Mouse (Mus musculus) liver, postnatal 0 days (tissue): ENCODE measurements around the gene Thsd7b. TPM values are rescaled to one million over a fixed set of nuclear protein-coding genes. Genes with fewer than 3 reads are reported as not detected.

Experiments used
- ATAC-seq: fragments of 200-750 bp; cut with Nextera tagmentation; 2 replicates; pipeline ENCODE4 v1.8.0; 2017; ENCODE audit warnings: mild to moderate bottlenecking, moderate library complexity
- DNase-seq: peaks from one replicate; pipeline ENCODE4 v3.0.0-alpha.2; 2016
- H3K27ac ChIP-seq: fragments of 300-500 bp; sonication (generic); 2 replicates; pipeline ENCODE4 v1.5.1; 2014; ENCODE audit warnings: antibody characterized with exemption, moderate library complexity, mild to moderate bottlenecking, low read depth
- H3K27me3 ChIP-seq: fragments of 300-500 bp; sonication (generic); 2 replicates; pipeline ENCODE4 v1.6.1; 2014; ENCODE audit warnings: low read length, control low read depth, mixed read lengths; ENCODE audit not compliant: insufficient read depth
- H3K36me3 ChIP-seq: fragments of 300-500 bp; sonication (generic); replicated peaks from 2 replicates; pipeline ENCODE4 v1.6.1; 2014; ENCODE audit warnings: mild to moderate bottlenecking, control low read depth, low read length, moderate library complexity, mixed read lengths; ENCODE audit not compliant: insufficient read depth
- H3K4me1 ChIP-seq: fragments of 300-500 bp; sonication (generic); 2 replicates; pipeline ENCODE4 v1.6.1; 2014; ENCODE audit warnings: antibody characterized with exemption, mild to moderate bottlenecking, control low read depth; ENCODE audit not compliant: insufficient read depth
- H3K4me2 ChIP-seq: fragments of 300-500 bp; sonication (generic); 2 replicates; pipeline ENCODE4 v1.6.1; 2014; ENCODE audit warnings: low read depth, mild to moderate bottlenecking, low read length, moderate library complexity, mixed read lengths
- H3K4me3 ChIP-seq: fragments of 300-500 bp; sonication (generic); 2 replicates; pipeline ENCODE4 v1.5.1; 2014; ENCODE audit warnings: low read depth, low read length
- H3K9ac ChIP-seq: fragments of 300-500 bp; sonication (generic); replicated peaks from 2 replicates; pipeline ENCODE4 v1.6.1; 2014; ENCODE audit warnings: mild to moderate bottlenecking, moderate library complexity
- H3K9me3 ChIP-seq: fragments of 300-500 bp; sonication (generic); 2 replicates; pipeline ENCODE4 v1.6.1; 2016; ENCODE audit warnings: mild to moderate bottlenecking, control low read depth, low read length, mixed read lengths
- CTCF ChIP-seq: sonication (generic); IDR thresholded peaks from 2 replicates; pipeline ENCODE4 v1.5.1; 2016; ENCODE audit warnings: antibody characterized with exemption, low read depth
- EP300 ChIP-seq: IDR thresholded peaks from 2 replicates; pipeline ENCODE4 v1.6.1; 2016; ENCODE audit warnings: antibody characterized with exemption, low read depth, mild to moderate bottlenecking
- WGBS: fragments of 180-500 bp; shearing (Covaris S2); extraction: QIAGEN DNeasy Blood & Tissue Kit; methylation state at CpG from one replicate; pipeline ENCODE4 v1.1.7; 2014; ENCODE audit not compliant: insufficient replicate concordance; 5-methylcytosine and 5-hydroxymethylcytosine counted together
- polyA plus RNA-seq: library from polyadenylated mRNA; unstranded; fragments of >200 nt; fragmentation: Nextera tagmentation; extraction: Ambion mirVana; gene quantifications from 2 replicates; pipeline ENCODE4 v1.2.1, GENCODE M21; 2015

Thsd7b gene
- polyA plus RNA-seq, 1 experiment from 2014 or later, result 0.09 TPM

DNA sequence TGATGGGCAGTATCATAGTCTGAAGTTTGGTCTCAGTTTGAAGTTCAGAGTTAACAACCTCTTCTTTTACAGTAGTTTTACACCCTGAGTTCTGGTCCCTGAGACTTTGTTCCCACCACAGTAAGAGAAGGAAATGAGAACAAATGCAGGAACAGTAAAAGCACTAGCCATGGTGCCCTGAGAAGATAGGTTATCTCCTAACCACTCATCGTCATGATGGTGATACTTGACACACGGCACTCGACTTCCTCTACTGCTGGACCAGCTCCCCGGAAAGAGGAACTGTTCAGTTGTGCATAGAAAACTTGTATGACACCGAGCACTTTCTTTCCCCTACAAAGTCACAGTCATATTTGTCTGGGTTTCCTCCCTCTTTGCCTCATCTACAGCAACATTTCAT, 504.0 kb downstream of the Thsd7b start:
- H3K4me1 ChIP-seq, result no peaks in the 10 kb centered on the region
- DNase-seq, result no peak
- no peak overlapping the region for H3K9ac ChIP-seq
- H3K9me3 ChIP-seq, result no peaks in the 10 kb centered on the region
- no peaks in the 10 kb centered on the region for H3K27me3 ChIP-seq
- no peaks in the 10 kb centered on the region for H3K36me3 ChIP-seq
- H3K4me2 ChIP-seq, result no peak overlapping the region
- no peak for ATAC-seq
- H3K4me3 ChIP-seq, result no peak overlapping the region
- WGBS, result 28% methylated on average over 5 of the region's 5 CpGs
- TF ChIP-seq EP300 (no peak), CTCF (no peak)
- H3K27ac ChIP-seq, result no peak overlapping the region

DNA sequence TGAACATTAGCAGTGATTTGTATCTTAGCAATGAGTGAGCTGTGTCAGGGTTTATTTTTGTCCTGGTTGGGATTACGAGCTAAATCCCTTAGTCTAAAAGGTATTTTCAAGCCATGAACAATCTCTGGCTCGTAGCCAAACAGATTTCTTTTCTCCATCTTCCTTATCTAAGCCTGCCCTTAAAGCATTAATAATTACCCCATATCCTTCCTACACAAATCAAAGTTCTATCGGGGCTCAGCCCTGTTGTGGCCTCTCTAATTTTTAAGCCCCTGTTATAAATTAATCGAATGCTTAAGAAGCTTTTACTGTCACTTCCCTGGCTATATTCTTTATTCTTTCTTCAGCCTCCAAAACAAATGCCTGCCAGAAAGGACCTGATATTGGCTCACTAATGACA, 506.4 kb downstream of the Thsd7b start:
- Histone ChIP-seq H3K9ac (no peak overlapping the region), H3K4me3 (no peak overlapping the region), H3K27me3 (no peaks in the 10 kb centered on the region), H3K27ac (no peak overlapping the region), H3K9me3 (no peaks in the 10 kb centered on the region), H3K36me3 (no peaks in the 10 kb centered on the region), H3K4me1 (no peaks in the 10 kb centered on the region), H3K4me2 (no peak overlapping the region)
- no peak for TF ChIP-seq CTCF
- no peak for TF ChIP-seq EP300
- WGBS, result 56% methylated on average over 4 of the region's 4 CpGs
- DNase-seq (no peak), ATAC-seq (no peak)

DNA sequence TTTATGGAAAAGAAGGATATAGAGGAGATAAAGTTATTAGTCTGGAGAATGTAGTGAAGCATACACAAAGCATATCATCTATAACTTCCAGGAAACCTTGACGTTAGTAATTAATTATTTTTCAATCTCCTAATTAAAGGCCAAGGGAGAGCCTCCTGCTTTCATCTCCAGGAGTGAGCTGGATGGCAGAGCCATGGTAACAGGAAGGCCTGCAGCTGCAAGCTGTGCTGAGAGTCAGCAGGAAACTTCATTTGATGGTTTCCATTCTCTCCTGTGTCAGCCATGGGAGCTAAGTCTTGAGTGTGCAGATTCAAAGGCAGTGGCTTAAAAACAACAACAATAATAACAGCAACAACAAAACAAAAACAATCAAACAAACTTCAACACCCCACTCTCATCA, 507.5 kb downstream of the Thsd7b start:
- H3K9ac ChIP-seq, result no peak overlapping the region
- H3K27me3 ChIP-seq, result no peaks in the 10 kb centered on the region
- H3K9me3 ChIP-seq, result no peaks in the 10 kb centered on the region
- DNase-seq, result no peak
- no peak overlapping the region for H3K4me3 ChIP-seq
- 65% methylated on average over 1 of the region's 1 CpGs for WGBS
- H3K27ac ChIP-seq, result no peak overlapping the region
- no peaks in the 10 kb centered on the region for H3K4me1 ChIP-seq
- ATAC-seq, result no peak
- TF ChIP-seq CTCF, result no peak
- TF ChIP-seq EP300, result no peak
- no peak overlapping the region for H3K4me2 ChIP-seq
- no peaks in the 10 kb centered on the region for H3K36me3 ChIP-seq

DNA sequence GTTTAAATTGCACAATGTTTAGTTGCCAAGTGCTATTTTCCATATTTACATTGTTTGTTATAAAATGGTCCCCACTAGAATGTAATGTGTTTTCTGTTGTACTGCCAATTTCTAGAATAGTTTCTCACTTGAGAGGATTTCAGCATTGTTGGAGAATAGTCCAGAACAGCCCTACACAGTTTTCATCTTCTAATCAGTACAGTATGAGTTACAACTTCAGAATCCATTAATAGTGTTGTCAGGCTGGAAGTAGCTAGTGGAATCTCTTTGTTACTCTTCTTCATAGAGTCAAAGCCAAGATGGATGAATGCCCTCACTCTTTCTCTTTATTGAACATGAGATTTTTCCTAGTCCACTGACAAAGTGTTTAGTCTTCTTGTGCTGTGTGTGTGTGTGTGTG, 525.4 kb downstream of the Thsd7b start:
- Histone ChIP-seq H3K4me1 (no peaks in the 10 kb centered on the region), H3K27ac (no peak overlapping the region), H3K4me2 (no peak overlapping the region), H3K27me3 (no peaks in the 10 kb centered on the region), H3K9me3 (no peaks in the 10 kb centered on the region), H3K4me3 (no peak overlapping the region), H3K36me3 (no peaks in the 10 kb centered on the region), H3K9ac (no peak overlapping the region)
- ATAC-seq (no peak), DNase-seq (no peak)
- no peak for TF ChIP-seq EP300
- no peak for TF ChIP-seq CTCF

DNA sequence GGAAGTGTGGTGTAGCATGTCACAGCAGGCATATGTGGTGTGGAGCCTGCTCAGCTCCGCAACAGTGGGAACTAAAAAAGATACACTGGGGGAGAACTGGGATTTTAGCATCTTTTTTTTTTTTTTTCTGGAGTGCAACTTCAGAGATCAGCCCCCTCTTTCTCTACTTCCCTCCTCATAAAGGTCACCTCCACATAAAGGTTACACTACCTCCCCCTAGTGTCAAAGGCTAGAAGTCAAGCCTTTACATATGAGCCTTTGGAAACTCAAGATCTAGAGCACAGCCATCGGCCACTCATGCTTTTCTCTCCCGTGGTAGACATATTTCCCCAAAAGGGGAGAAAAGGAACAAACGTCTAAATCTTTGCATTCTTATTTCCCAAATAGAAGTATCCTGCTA, 553.8 kb downstream of the Thsd7b start:
- no peak for ATAC-seq
- no peak for DNase-seq
- Histone ChIP-seq H3K4me3 (no peak overlapping the region), H3K27ac (no peak overlapping the region), H3K4me1 (no peaks in the 10 kb centered on the region), H3K36me3 (no peaks in the 10 kb centered on the region), H3K9me3 (no peaks in the 10 kb centered on the region), H3K27me3 (no peaks in the 10 kb centered on the region), H3K4me2 (no peak overlapping the region), H3K9ac (no peak overlapping the region)
- 57% methylated on average over 4 of the region's 4 CpGs for WGBS
- TF ChIP-seq EP300, result no peak

DNA sequence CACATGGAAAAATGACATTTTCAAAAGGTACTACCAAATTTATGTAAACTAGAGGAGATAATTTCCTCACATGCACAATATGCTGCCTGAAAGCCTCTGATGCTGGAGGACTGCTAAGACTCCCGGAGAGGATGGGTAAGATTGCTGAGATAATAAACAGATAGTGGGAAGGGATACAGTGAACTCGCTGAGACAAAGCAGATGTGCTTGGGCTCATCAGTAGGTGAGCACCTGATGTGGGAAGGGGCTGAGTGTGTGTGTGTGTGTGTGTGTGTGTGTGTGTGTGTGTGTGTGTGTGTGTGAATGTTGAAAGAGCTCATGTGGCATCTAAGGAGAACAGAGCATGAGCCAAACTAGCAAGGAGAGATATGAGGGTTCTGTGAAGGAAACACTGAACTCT, 564.2 kb downstream of the Thsd7b start:
- ATAC-seq, result no peak
- H3K4me3 ChIP-seq, result no peak overlapping the region
- TF ChIP-seq CTCF (no peak), EP300 (no peak)
- H3K4me2 ChIP-seq, result no peak overlapping the region
- no peak overlapping the region for H3K9ac ChIP-seq
- no peaks in the 10 kb centered on the region for H3K36me3 ChIP-seq
- H3K4me1 ChIP-seq, result no peaks in the 10 kb centered on the region
- no peak overlapping the region for H3K27ac ChIP-seq
- WGBS, result 45% methylated on average over 2 of the region's 2 CpGs
- no peaks in the 10 kb centered on the region for H3K9me3 ChIP-seq
- H3K27me3 ChIP-seq, result no peaks in the 10 kb centered on the region
- no peak for DNase-seq

DNA sequence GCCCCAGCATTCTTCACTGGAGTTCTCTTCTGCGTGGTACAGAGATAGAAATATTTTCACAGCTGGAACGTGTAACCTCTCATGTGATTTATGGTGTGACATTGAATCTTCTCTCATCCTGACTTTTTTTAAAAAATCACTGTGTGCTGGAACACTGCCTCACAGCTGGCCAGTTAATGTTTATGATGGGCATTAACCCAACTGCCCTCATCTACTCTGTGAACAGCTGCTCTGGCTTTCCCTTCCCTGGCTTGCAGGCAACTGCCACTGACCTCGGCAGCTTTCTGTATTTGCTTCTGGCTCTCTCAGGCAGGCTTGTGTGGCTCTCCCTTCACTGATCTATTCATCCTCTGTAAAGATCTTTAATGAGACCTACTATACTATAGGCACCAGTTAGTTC, 564.7 kb downstream of the Thsd7b start:
- Histone ChIP-seq H3K9me3 (no peaks in the 10 kb centered on the region), H3K4me3 (no peak overlapping the region), H3K4me1 (no peaks in the 10 kb centered on the region), H3K27ac (no peak overlapping the region), H3K36me3 (no peaks in the 10 kb centered on the region), H3K4me2 (no peak overlapping the region), H3K9ac (no peak overlapping the region), H3K27me3 (no peaks in the 10 kb centered on the region)
- DNase-seq, result no peak
- no peak for ATAC-seq
- TF ChIP-seq EP300 (no peak), CTCF (no peak)
- 44% methylated on average over 3 of the region's 3 CpGs for WGBS
